Mouse (Mus musculus): ENCODE data around the gene Sec22a. TPM values are rescaled to one million over a fixed set of nuclear protein-coding genes. Genes with fewer than 3 reads are reported as not detected.
A peak's percentile ranks its signal among the peaks of the same experiment; 100 is the strongest.

The Sec22a gene
- polyA plus RNA-seq, 1 experiment from 2014 or later = 49.5 TPM

GRCm38 (mm10) chr16:35306631-35307030 is 57.1 kb downstream of the Sec22a start:
- 79% methylated on average over 2 of the region's 2 CpGs for WGBS
- H3K9me3 ChIP-seq (ENCODE audit: control insufficient read depth, low read length) = no peaks in the 10 kb centered on the region
- peaks cover 8% of the 10 kb centered on the region for H3K4me1 ChIP-seq (replicated peaks; ENCODE audit: control insufficient read depth, insufficient read depth, low read length)
- no peak overlapping the region for H3K4me3 ChIP-seq (ENCODE audit: low read length)
- H3K4me2 ChIP-seq (ENCODE audit: low read depth, low read length) = no peak overlapping the region
- no peaks in the 10 kb centered on the region for H3K27me3 ChIP-seq (ENCODE audit: control insufficient read depth, insufficient read depth, low read depth, low read length)
- no peak for ATAC-seq (ENCODE audit: low read depth)
- H3K36me3 ChIP-seq (ENCODE audit: control insufficient read depth, insufficient read depth, low read length) = no peaks in the 10 kb centered on the region
- no peak overlapping the region for H3K27ac ChIP-seq (ENCODE audit: low read length)
- H3K9ac ChIP-seq (ENCODE audit: low read length) = no peak overlapping the region

- H3K27ac ChIP-seq (ENCODE audit: low read length) = no peak overlapping the region
- 83% methylated on average over 7 of the region's 7 CpGs for WGBS
- ATAC-seq (ENCODE audit: low read depth) = no peak
Observed at GRCm38 (mm10) chr16:35305226-35305625, 58.5 kb downstream of the Sec22a start.

GRCm38 (mm10) chr16:35304416-35304815 is 59.3 kb downstream of the Sec22a start:
- no peak overlapping the region for H3K4me3 ChIP-seq (ENCODE audit: low read length)
- no peaks in the 10 kb centered on the region for H3K9me3 ChIP-seq (ENCODE audit: control insufficient read depth, low read length)
- H3K4me1 ChIP-seq (replicated peaks; ENCODE audit: control insufficient read depth, insufficient read depth, low read length) = no peaks in the 10 kb centered on the region
- H3K9ac ChIP-seq (ENCODE audit: low read length) = no peak overlapping the region
- no peak overlapping the region for H3K4me2 ChIP-seq (ENCODE audit: low read depth, low read length)
- ATAC-seq (ENCODE audit: low read depth) = no peak
- no peak overlapping the region for H3K27ac ChIP-seq (ENCODE audit: low read length)
- no peaks in the 10 kb centered on the region for H3K36me3 ChIP-seq (ENCODE audit: control insufficient read depth, insufficient read depth, low read length)
- no peaks in the 10 kb centered on the region for H3K27me3 ChIP-seq (ENCODE audit: control insufficient read depth, insufficient read depth, low read depth, low read length)
- 86% methylated on average over 5 of the region's 5 CpGs for WGBS

More at GRCm38 (mm10) chr16:35305226-35305625, 58.5 kb downstream of the Sec22a start:
- no peaks in the 10 kb centered on the region for H3K9me3 ChIP-seq (ENCODE audit: control insufficient read depth, low read length)
- no peak overlapping the region for H3K4me3 ChIP-seq (ENCODE audit: low read length)
- no peaks in the 10 kb centered on the region for H3K4me1 ChIP-seq (replicated peaks; ENCODE audit: control insufficient read depth, insufficient read depth, low read length)
- no peak overlapping the region for H3K9ac ChIP-seq (ENCODE audit: low read length)
- no peak overlapping the region for H3K4me2 ChIP-seq (ENCODE audit: low read depth, low read length)
- no peaks in the 10 kb centered on the region for H3K27me3 ChIP-seq (ENCODE audit: control insufficient read depth, insufficient read depth, low read depth, low read length)
- H3K36me3 ChIP-seq (ENCODE audit: control insufficient read depth, insufficient read depth, low read length) = no peaks in the 10 kb centered on the region

- WGBS = 85% methylated on average over 6 of the region's 6 CpGs
- H3K9me3 ChIP-seq (ENCODE audit: control insufficient read depth, low read length) = no peaks in the 10 kb centered on the region
- no peak overlapping the region for H3K9ac ChIP-seq (ENCODE audit: low read length)
- no peaks in the 10 kb centered on the region for H3K27me3 ChIP-seq (ENCODE audit: control insufficient read depth, insufficient read depth, low read depth, low read length)
- H3K36me3 ChIP-seq (ENCODE audit: control insufficient read depth, insufficient read depth, low read length) = no peaks in the 10 kb centered on the region
- no peak overlapping the region for H3K27ac ChIP-seq (ENCODE audit: low read length)
- no peaks in the 10 kb centered on the region for H3K4me1 ChIP-seq (replicated peaks; ENCODE audit: control insufficient read depth, insufficient read depth, low read length)
- no peak overlapping the region for H3K4me3 ChIP-seq (ENCODE audit: low read length)
- H3K4me2 ChIP-seq (ENCODE audit: low read depth, low read length) = no peak overlapping the region
- no peak for ATAC-seq (ENCODE audit: low read depth)
Observed at GRCm38 (mm10) chr16:35303721-35304120, 60.0 kb downstream of the Sec22a start.

GRCm38 (mm10) chr16:35302441-35303280 is 61.1 kb downstream of the Sec22a start:
- Histone ChIP-seq H3K4me2 (ENCODE audit: low read depth, low read length) (no peak overlapping the region), H3K27ac (ENCODE audit: low read length) (no peak overlapping the region), H3K27me3 (ENCODE audit: control insufficient read depth, insufficient read depth, low read depth, low read length) (no peaks in the 10 kb centered on the region), H3K4me1 (replicated peaks; ENCODE audit: control insufficient read depth, insufficient read depth, low read length) (no peaks in the 10 kb centered on the region), H3K4me3 (ENCODE audit: low read length) (no peak overlapping the region), H3K9me3 (ENCODE audit: control insufficient read depth, low read length) (no peaks in the 10 kb centered on the region), H3K9ac (ENCODE audit: low read length) (no peak overlapping the region), H3K36me3 (ENCODE audit: control insufficient read depth, insufficient read depth, low read length) (no peaks in the 10 kb centered on the region)
- ATAC-seq (ENCODE audit: low read depth) = peak; percentile 51; the same call in 1 of the 2 replicates
- 37% methylated on average over 7 of the region's 7 CpGs for WGBS

GRCm38 (mm10) chr16:35300156-35300555 is 63.6 kb downstream of the Sec22a start:
- Histone ChIP-seq H3K27me3 (ENCODE audit: control insufficient read depth, insufficient read depth, low read depth, low read length) (no peaks in the 10 kb centered on the region), H3K9me3 (ENCODE audit: control insufficient read depth, low read length) (no peaks in the 10 kb centered on the region), H3K4me1 (replicated peaks; ENCODE audit: control insufficient read depth, insufficient read depth, low read length) (no peaks in the 10 kb centered on the region), H3K36me3 (ENCODE audit: control insufficient read depth, insufficient read depth, low read length) (no peaks in the 10 kb centered on the region), H3K27ac (ENCODE audit: low read length) (no peak overlapping the region), H3K4me2 (ENCODE audit: low read depth, low read length) (no peak overlapping the region), H3K4me3 (ENCODE audit: low read length) (no peak overlapping the region), H3K9ac (ENCODE audit: low read length) (no peak overlapping the region)
- 82% methylated on average over 6 of the region's 6 CpGs for WGBS
- ATAC-seq (ENCODE audit: low read depth) = no peak

- H3K4me2 ChIP-seq (ENCODE audit: low read depth, low read length) = no peak overlapping the region
- no peaks in the 10 kb centered on the region for H3K36me3 ChIP-seq (ENCODE audit: control insufficient read depth, insufficient read depth, low read length)
- no peaks in the 10 kb centered on the region for H3K4me1 ChIP-seq (replicated peaks; ENCODE audit: control insufficient read depth, insufficient read depth, low read length)
- H3K9me3 ChIP-seq (ENCODE audit: control insufficient read depth, low read length) = no peaks in the 10 kb centered on the region
- ATAC-seq (ENCODE audit: low read depth) = no peak
- no peak overlapping the region for H3K4me3 ChIP-seq (ENCODE audit: low read length)
- no peaks in the 10 kb centered on the region for H3K27me3 ChIP-seq (ENCODE audit: control insufficient read depth, insufficient read depth, low read depth, low read length)
- H3K27ac ChIP-seq (ENCODE audit: low read length) = no peak overlapping the region
- WGBS = 59% methylated on average over 5 of the region's 5 CpGs
- H3K9ac ChIP-seq (ENCODE audit: low read length) = no peak overlapping the region
Observed at GRCm38 (mm10) chr16:35297786-35298185, 65.9 kb downstream of the Sec22a start.

- Histone ChIP-seq H3K9me3 (ENCODE audit: control insufficient read depth, low read length) (no peaks in the 10 kb centered on the region), H3K4me3 (ENCODE audit: low read length) (no peak overlapping the region), H3K4me2 (ENCODE audit: low read depth, low read length) (no peak overlapping the region), H3K4me1 (replicated peaks; ENCODE audit: control insufficient read depth, insufficient read depth, low read length) (no peaks in the 10 kb centered on the region), H3K9ac (ENCODE audit: low read length) (no peak overlapping the region), H3K27ac (ENCODE audit: low read length) (no peak overlapping the region), H3K36me3 (ENCODE audit: control insufficient read depth, insufficient read depth, low read length) (no peaks in the 10 kb centered on the region), H3K27me3 (ENCODE audit: control insufficient read depth, insufficient read depth, low read depth, low read length) (no peaks in the 10 kb centered on the region)
- no peak for ATAC-seq (ENCODE audit: low read depth)
- 83% methylated on average over 5 of the region's 5 CpGs for WGBS
Observed at GRCm38 (mm10) chr16:35287244-35287643, 76.5 kb downstream of the Sec22a start.

GRCm38 (mm10) chr16:35285821-35286220 is 77.9 kb downstream of the Sec22a start:
- Histone ChIP-seq H3K9ac (ENCODE audit: low read length) (no peak overlapping the region), H3K4me2 (ENCODE audit: low read depth, low read length) (no peak overlapping the region), H3K27ac (ENCODE audit: low read length) (no peak overlapping the region), H3K4me1 (replicated peaks; ENCODE audit: control insufficient read depth, insufficient read depth, low read length) (no peaks in the 10 kb centered on the region), H3K27me3 (ENCODE audit: control insufficient read depth, insufficient read depth, low read depth, low read length) (no peaks in the 10 kb centered on the region), H3K36me3 (ENCODE audit: control insufficient read depth, insufficient read depth, low read length) (no peaks in the 10 kb centered on the region), H3K4me3 (ENCODE audit: low read length) (no peak overlapping the region), H3K9me3 (ENCODE audit: control insufficient read depth, low read length) (no peaks in the 10 kb centered on the region)
- ATAC-seq (ENCODE audit: low read depth) = no peak
- WGBS = 69% methylated on average over 9 of the region's 9 CpGs

Measured in lung, embryonic 16.5 days (tissue).